Mouse (Mus musculus) CH12.LX (cell line): Measurements from ENCODE around the gene Ociad1. TPM values are rescaled to one million over a fixed set of nuclear protein-coding genes. Genes with fewer than 3 reads are reported as not detected.

ENCODE experiments used
- DNase-seq: peaks from one replicate; pipeline ENCODE4 v3.0.0-alpha.2; 2013; ENCODE audit errors: extremely low read depth
- H3K27ac ChIP-seq: 2 replicates; pipeline ENCODE4 v1.5.1; 2012; ENCODE audit warnings: low read depth, mild to moderate bottlenecking, control low read depth, moderate library complexity; ENCODE audit not compliant: insufficient read depth
- H3K27me3 ChIP-seq: replicated peaks from 2 replicates; pipeline ENCODE3; 2012; ENCODE audit warnings: inconsistent platforms
- H3K36me3 ChIP-seq, 2 experiments: replicated peaks in 1 of 2; 2 replicates each; pipeline versions ENCODE3 to v1.6.1; 2012; ENCODE audit warnings: inconsistent platforms in 1 of 2, low read length in 1 of 2, mild to moderate bottlenecking in 1 of 2, mixed read lengths in 1 of 2, moderate library complexity in 1 of 2; ENCODE audit not compliant: control insufficient read depth in 1 of 2, insufficient read depth in 1 of 2
- H3K4me1 ChIP-seq, 2 experiments: 2 replicates each; pipeline ENCODE4 v1.6.1; 2012; ENCODE audit warnings: inconsistent platforms in 1 of 2, moderate library complexity in 1 of 2; ENCODE audit not compliant: insufficient read depth in 2 of 2, control insufficient read depth in 1 of 2
- H3K4me2 ChIP-seq: 2 replicates; pipeline ENCODE4 v1.6.1; 2012; ENCODE audit warnings: low read depth, mild to moderate bottlenecking, control low read depth; ENCODE audit not compliant: poor library complexity, insufficient read depth, severe bottlenecking
- H3K4me3 ChIP-seq, 3 experiments: fragments of 150-350 bp in 1 of 3; sonication (generic) in 1 of 3; replicated peaks in 1 of 3; 2 replicates each; pipeline versions ENCODE3 to v1.5.1; 2011 to 2012; ENCODE audit warnings: low read depth in 2 of 3, low read length in 2 of 3, mild to moderate bottlenecking in 2 of 3, moderate library complexity in 2 of 3, control low read depth in 1 of 3, improper control_type of control experiment in 1 of 3, inconsistent platforms in 1 of 3, mixed read lengths in 1 of 3; ENCODE audit not compliant: poor library complexity in 1 of 3
- H3K79me2 ChIP-seq: replicated peaks from 2 replicates; pipeline ENCODE4 v1.6.1; 2012; ENCODE audit warnings: mild to moderate bottlenecking, moderate library complexity; ENCODE audit not compliant: control insufficient read depth, poor library complexity, insufficient read depth, severe bottlenecking; ENCODE audit errors: extremely low read depth
- H3K9ac ChIP-seq: 2 replicates; pipeline ENCODE4 v1.6.1; 2012; ENCODE audit warnings: low read depth, mild to moderate bottlenecking, control low read depth, moderate library complexity; ENCODE audit not compliant: insufficient read depth
- H3K9me3 ChIP-seq: replicated peaks from 2 replicates; pipeline ENCODE3; 2012; ENCODE audit warnings: low read length, inconsistent platforms, mixed read lengths
- BHLHE40 ChIP-seq: IDR thresholded peaks from 2 replicates; pipeline ENCODE4 v1.6.1; 2011; ENCODE audit warnings: mild to moderate bottlenecking, low read depth, low read length, improper control_type of control experiment
- EP300 ChIP-seq: IDR thresholded peaks from 2 replicates; pipeline ENCODE4 v1.6.1; 2011; ENCODE audit warnings: low read length, improper control_type of control experiment
- HCFC1 ChIP-seq: IDR thresholded peaks from 2 replicates; pipeline ENCODE4 v1.6.1; 2012; ENCODE audit warnings: low read depth, mild to moderate bottlenecking, inconsistent platforms, low read length, improper control_type of control experiment
- JUN ChIP-seq: IDR thresholded peaks from 2 replicates; pipeline ENCODE4 v1.6.1; 2011; ENCODE audit warnings: low read depth, mild to moderate bottlenecking, low read length, improper control_type of control experiment, moderate library complexity; ENCODE audit not compliant: insufficient read depth
- MAFK ChIP-seq: IDR thresholded peaks from 2 replicates; pipeline ENCODE4 v1.6.1; 2011; ENCODE audit warnings: low read length, improper control_type of control experiment; ENCODE audit not compliant: insufficient replicate concordance
- MAX ChIP-seq: IDR thresholded peaks from 2 replicates; pipeline ENCODE4 v1.6.1; 2011; ENCODE audit warnings: low read length, improper control_type of control experiment
- MAZ ChIP-seq: IDR thresholded peaks from 2 replicates; pipeline ENCODE4 v1.6.1; 2012; ENCODE audit warnings: low read depth, mild to moderate bottlenecking, inconsistent platforms, low read length, improper control_type of control experiment, moderate library complexity
- MEF2A ChIP-seq: IDR thresholded peaks from 2 replicates; pipeline ENCODE4 v1.6.1; 2014; ENCODE audit warnings: low read depth, mild to moderate bottlenecking, inconsistent platforms, low read length, improper control_type of control experiment, borderline replicate concordance
- RCOR1 ChIP-seq: conservative IDR thresholded peaks from 2 replicates; pipeline ENCODE4 v1.6.1; 2012; ENCODE audit warnings: low read depth, mild to moderate bottlenecking, inconsistent platforms, low read length, improper control_type of control experiment
- SIN3A ChIP-seq: IDR thresholded peaks from 2 replicates; pipeline ENCODE4 v1.6.1; 2012; ENCODE audit warnings: low read length, improper control_type of control experiment, inconsistent platforms
- SMC3 ChIP-seq: IDR thresholded peaks from 2 replicates; pipeline ENCODE4 v1.6.1; 2011; ENCODE audit warnings: low read depth, low read length, improper control_type of control experiment
- TCF12 ChIP-seq: IDR thresholded peaks from 2 replicates; pipeline ENCODE4 v1.6.1; 2014; ENCODE audit warnings: low read depth, mild to moderate bottlenecking, inconsistent platforms, low read length, improper control_type of control experiment
- UBTF ChIP-seq: IDR thresholded peaks from 2 replicates; pipeline ENCODE4 v1.6.1; 2012; ENCODE audit warnings: low read depth, mild to moderate bottlenecking, inconsistent platforms, low read length, improper control_type of control experiment, moderate library complexity
- USF1 ChIP-seq: IDR thresholded peaks from 2 replicates; pipeline ENCODE4 v1.6.1; 2014; ENCODE audit warnings: low read depth, mild to moderate bottlenecking, inconsistent platforms, low read length, improper control_type of control experiment
- ZMIZ1 ChIP-seq: IDR thresholded peaks from 2 replicates; pipeline ENCODE4 v1.6.1; 2012; ENCODE audit warnings: low read depth, mild to moderate bottlenecking, inconsistent platforms, low read length, improper control_type of control experiment
- ZNF384 ChIP-seq: IDR thresholded peaks from 2 replicates; pipeline ENCODE4 v1.6.1; 2012; ENCODE audit warnings: low read depth, low read length, improper control_type of control experiment, inconsistent platforms
- dilution Hi-C: fragments of 300-500 bp; cut with MboI; formaldehyde crosslinking; loops from 2 replicates; pipeline ENCODE4 v1.14.3; 2020; ENCODE audit warnings: low sequenced_read_pairs; ENCODE audit not compliant: extremely low pct_unique_long_range_greater_than_20kb, extremely low pct_ligation_motif_present
- in situ Hi-C: fragments of 300-500 bp; cut with MboI; formaldehyde crosslinking; loops from 3 replicates; pipeline ENCODE4 v1.14.3; 2019; ENCODE audit warnings: low sequenced_read_pairs, low pct_ligation_motif_present, low pct_unique_long_range_greater_than_20kb, mixed read lengths
- polyA plus RNA-seq: library from polyadenylated mRNA; unstranded; fragments of >175 nt; gene quantifications from 2 replicates; pipeline ENCODE4 v1.2.1, GENCODE M21; 2012; ENCODE audit warnings: low read depth; ENCODE audit not compliant: insufficient read length
- total RNA-seq, 2 experiments: library from RNA; depleted of rRNA; stranded (reverse); fragments of 300-350 nt in 1 of 2; fragments of >200 nt in 1 of 2; gene quantifications; 2 replicates each; pipeline ENCODE4 v1.2.3; 2012 to 2014

Gene Ociad1
- total and polyA plus RNA-seq, 3 experiments = 153 to 329 (median 292) TPM

DNA sequence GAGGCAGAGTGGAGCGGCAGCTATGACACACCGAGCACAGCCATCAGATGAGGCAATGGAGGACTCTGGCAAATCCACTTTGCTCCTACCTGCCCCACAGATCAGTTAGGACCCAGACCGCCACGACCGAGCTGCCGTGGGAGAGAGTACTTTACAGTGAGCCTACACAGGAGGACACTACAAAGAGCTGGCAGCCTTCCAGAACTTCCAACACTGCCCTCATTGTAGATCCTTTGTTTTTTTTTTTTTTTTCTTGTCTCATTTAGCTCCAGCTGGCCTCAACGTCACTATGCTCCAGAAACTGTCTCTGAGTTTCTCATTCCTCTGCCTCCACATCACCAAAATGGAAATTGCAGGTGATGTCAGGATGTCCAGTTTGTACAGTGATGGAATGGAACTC lies 60.9 kb downstream of the Ociad1 start:
- Histone ChIP-seq H3K4me2 (no peak overlapping the region), H3K79me2 (no peaks in the 10 kb centered on the region), H3K27me3 (no peaks in the 10 kb centered on the region), H3K9ac (no peak overlapping the region), H3K4me1 (0 out of 4 replicates have a peak, but pooled peaks cover 0 to 3% of the 10 kb centered on the region in 2 experiments), H3K4me3 (no peak overlapping the region), H3K9me3 (no peaks in the 10 kb centered on the region), H3K36me3 (no peaks in the 10 kb centered on the region), H3K27ac (no peak overlapping the region)
- in situ Hi-C loops = no loop called here
- DNase-seq = no peak
- TF ChIP-seq ZNF384 (no peak), SIN3A (no peak), HCFC1 (no peak), MAX (no peak), RCOR1 (no peak), TCF12 (no peak)
- dilution Hi-C loops = no loop called here

DNA sequence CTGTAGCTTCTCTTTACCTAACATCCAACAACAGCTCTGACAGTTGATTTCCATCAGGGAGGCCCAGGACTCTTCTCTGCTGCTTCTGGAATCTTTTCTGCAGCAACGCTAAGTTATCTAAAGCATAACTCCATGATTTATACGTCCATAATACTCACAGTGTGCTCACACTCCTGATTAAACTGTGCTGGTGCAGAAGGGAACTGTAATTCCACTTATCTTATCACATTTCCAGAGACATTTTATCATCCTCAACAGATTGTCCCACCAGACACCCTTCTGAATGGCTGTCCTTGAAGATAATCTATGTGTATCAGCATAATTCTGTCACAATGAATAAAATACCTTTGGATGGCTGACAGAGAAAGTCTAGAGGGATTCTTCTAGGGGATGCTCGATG lies 61.4 kb downstream of the Ociad1 start:
- dilution Hi-C loops (no loop called here), in situ Hi-C loops (no loop called here)
- Histone ChIP-seq H3K4me2 (no peak overlapping the region), H3K27ac (no peak overlapping the region), H3K27me3 (no peaks in the 10 kb centered on the region), H3K79me2 (no peaks in the 10 kb centered on the region), H3K9ac (no peak overlapping the region), H3K36me3 (no peaks in the 10 kb centered on the region), H3K4me1 (0 out of 4 replicates have a peak, but pooled peaks cover 0 to 3% of the 10 kb centered on the region in 2 experiments), H3K4me3 (no peak overlapping the region), H3K9me3 (no peaks in the 10 kb centered on the region)
- DNase-seq = no peak
- no peak for TF ChIP-seq BHLHE40
- TF ChIP-seq ZNF384 = no peak
- TF ChIP-seq JUN = no peak
- no peak for TF ChIP-seq MAFK
- no peak for TF ChIP-seq UBTF
- no peak for TF ChIP-seq MEF2A
- TF ChIP-seq SMC3 = no peak
- TF ChIP-seq MAZ = no peak
- TF ChIP-seq USF1 = no peak
- TF ChIP-seq ZMIZ1 = no peak
- no peak for TF ChIP-seq EP300
